Mouse (Mus musculus) urinary bladder, adult 2 months (tissue): Measurements from ENCODE around the gene Kif11. TPM values are rescaled to one million over a fixed set of nuclear protein-coding genes. Genes with fewer than 3 reads are reported as not detected.

Experiments used
- DNase-seq: peaks from one replicate; pipeline ENCODE4 v3.0.0; 2022; ENCODE audit warnings: low spot score
- polyA plus RNA-seq: library from polyadenylated mRNA; depleted of rRNA; stranded (reverse); fragments of >200 nt; gene quantifications from 2 replicates; pipeline ENCODE4 v1.2.3, GENCODE M21; 2012; rRNA removed

The Kif11 gene
- polyA plus RNA-seq, 1 experiment, result 1.6 TPM

DNA sequence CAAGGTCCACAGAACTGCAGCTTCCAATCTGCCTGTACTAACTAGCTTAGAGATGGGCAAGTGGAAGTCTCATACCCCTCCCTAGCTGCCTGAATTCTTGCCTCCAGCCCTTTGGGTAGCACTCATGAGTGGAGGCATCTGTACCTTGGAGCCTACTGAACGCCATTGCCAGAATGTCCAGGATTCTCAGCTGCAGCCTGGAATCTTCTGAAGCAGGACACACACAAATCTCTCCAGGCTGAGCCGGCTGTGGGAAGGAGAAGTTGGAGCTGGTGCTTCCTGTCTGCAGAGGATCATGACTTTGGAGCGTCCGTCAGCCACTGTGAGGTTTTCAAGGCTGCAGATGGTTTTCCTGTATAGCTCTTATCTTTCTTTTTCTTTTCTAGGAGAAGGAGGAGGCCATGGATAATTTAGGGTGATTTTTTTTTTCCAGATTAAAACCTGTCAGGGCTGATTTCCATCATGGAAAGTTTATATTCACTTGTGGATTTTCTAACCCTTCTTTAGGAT lies 67.5 kb downstream of the Kif11 start:
- DNase-seq, result no peak

DNA sequence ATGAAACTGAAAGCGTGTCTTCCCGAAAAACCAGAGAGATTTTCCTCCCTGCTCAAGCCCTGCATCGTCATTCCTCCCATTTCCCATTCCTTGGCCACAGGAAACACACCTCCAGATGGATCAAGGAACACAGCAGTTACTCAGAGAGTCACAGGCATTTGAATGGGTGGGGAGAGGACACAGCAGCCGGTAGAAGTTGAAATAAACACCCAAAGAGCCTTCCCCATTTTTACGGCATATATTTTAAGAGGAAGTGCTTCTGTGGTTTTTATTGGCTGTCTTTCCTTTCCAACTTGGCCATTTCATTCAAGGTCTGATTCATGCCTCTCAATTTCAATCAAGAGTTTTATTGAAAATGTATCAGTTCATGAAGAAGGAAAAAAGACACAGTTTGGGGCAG lies 72.0 kb downstream of the Kif11 start:
- DNase-seq, result no peak

DNA sequence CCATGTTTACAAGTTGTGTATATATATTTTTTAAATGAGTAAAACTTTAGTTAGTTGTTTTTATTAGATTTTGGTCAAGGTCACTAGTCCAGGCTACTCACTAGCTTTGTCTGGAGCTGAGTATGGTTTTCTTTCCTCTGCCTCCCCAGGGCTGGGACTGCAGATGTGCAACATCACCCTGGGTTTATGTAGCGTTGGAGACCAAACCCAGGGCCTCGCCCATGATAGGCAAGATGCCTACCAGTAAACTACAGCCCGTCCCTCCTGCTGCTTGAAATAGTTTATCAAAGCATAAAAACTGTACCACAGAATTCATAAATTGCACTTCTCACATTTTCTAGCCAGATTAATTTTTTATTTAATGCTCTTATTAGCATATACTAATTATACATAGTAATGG lies 73.0 kb downstream of the Kif11 start:
- no peak for DNase-seq

DNA sequence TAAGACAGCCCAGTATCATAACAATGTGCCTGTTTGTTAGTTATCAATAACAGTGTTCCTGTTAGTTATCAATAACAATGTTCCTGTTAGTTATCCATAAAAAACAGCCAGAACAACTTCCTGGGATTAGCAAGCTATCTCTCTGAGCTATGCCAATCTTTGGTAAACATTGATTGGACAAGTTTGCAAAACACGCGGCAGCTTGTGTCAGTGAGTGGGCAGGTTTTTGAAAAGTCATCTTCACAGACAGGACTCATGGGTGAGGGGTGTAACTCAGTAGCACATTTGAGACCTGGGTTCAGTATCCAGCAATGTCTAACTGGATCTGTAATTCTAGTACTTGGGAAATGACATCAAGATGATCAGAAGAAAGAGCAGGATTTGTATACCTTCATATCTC lies 79.3 kb downstream of the Kif11 start:
- DNase-seq, result no peak

DNA sequence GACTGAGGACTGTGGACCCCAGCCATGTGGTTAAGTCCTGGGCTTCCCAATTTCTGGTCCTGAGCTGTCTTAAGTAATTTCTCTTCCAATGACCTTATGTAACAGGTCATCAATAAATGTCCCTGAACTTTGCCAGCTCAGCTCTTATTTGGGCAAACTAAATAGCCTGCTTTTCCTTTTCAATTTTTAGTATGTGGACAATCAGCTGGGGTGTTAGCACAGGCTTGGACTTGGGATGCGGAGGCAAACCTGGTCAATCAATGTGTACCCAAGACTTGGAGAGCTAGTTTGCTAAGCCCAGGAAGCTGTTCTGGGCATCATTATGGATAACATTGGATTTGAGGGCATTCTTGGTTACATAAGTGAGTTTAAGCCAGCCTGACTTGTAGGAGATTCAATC lies 79.8 kb downstream of the Kif11 start:
- DNase-seq, result no peak

DNA sequence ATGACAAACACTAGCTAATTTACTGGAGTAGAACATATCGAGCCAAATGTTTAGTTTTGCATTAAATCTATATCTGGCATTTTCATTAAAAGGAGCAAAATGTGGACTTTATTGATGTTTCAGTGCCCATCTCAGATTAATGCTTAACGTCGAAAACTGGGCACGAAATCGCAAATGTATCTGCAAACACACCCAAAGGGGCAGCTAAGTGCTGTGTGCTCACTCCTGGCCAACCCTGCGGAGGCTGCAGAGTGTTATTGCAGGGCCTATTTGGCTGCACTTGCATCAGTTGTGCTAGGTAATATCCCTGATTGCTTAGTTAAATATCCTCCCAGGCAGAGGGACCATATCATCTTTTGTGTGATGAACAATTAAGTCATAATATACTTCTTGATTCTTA lies 81.8 kb downstream of the Kif11 start:
- DNase-seq, result no peak

DNA sequence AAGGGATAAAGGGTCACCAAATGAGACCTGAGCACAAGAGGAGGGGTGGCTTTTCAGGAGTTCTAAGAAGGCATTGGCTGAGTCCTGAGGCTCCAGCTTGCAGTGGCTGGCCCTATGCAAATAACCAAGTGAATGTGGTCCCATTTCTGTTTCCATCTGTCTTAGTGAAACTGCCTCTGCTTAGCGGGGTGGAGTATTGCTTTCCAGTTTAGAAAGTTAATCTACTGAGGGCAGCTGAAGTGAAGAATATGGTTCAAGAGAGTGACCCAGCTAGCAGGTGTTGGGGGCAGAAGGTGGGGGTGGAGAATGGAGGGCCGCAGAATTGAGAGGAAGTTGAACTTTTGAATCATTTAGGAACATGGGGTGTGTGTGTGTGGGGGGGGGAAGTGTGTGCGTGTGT lies 90.2 kb downstream of the Kif11 start:
- DNase-seq, result no peak

DNA sequence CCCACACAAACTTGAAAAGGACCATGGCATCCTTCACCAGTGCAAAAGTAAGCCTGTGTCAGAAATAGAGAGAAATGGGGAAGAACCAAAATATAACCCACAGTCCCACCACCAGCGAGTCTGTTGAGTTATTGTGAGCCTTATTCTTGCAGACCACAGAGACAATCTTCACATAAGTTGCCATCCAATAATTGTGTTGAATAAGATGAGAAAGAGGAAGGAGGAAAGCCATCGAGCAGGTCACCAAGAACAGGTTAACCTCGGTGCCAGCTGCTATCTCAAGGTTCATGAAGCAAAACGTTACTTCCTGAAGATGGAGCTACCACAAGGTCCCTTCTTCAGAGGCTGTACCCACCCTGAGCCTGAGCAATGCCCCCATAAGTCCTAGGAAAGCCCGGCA lies 90.8 kb downstream of the Kif11 start:
- no peak for DNase-seq

DNA sequence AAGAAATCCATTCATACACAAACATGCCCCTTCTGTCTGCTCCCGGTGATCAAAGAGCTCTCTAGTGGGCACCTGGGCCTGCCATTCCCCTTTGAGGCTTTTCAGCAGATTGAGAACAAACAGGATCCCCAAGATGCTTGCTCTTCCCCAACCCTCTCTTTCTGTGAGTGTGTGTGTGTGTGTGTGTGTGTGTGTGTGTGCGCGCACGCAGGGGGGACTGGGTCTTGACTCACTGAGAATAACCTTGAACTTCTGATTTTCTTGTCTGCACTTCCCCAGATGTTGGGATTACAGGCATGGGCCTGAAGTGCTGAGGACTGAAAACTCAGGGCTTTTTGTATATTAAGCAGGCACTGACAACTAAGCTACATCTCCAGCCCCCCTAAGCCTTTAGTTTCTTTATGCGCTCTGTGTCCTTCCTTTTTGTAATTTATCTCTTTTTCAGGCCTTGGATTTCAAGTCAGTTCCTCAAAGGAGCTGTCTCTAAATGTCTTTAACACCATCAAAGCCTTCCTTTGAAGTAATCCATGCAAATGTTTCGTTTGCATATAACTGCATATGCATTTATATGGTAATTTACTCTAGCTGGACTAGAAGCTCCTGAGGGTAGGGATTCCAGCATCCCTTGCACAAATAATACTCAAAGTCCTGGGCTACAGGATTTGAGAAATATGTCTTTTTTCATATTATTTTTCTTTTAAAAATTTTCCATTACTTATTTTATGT lies 92.8 kb downstream of the Kif11 start:
- DNase-seq, result no peak

Other genes with a start within 250 kb of the Kif11 start
- gene March5, start 168.9 kb upstream of the Kif11 start, polyA plus RNA-seq, result 54.8 and 58.1 TPM in 2 replicates
- gene Cpeb3, start 167.8 kb upstream of the Kif11 start, polyA plus RNA-seq, result 5.5 and 7.0 TPM in 2 replicates
- 27.9 and 28.5 TPM in 2 replicates for gene Ide, start 38.6 kb upstream of the Kif11 start, polyA plus RNA-seq
- gene Hhex, start 58.4 kb downstream of the Kif11 start, polyA plus RNA-seq, result 4.7 and 5.3 TPM in 2 replicates
- gene Exoc6, start 174.0 kb downstream of the Kif11 start, polyA plus RNA-seq, result 16.4 and 17.1 TPM in 2 replicates